Mouse (Mus musculus): Measurements from ENCODE around the gene Ppp2r1b.

The Ppp2r1b gene

GRCm38 (mm10) chr9:50911861-50912515, 66.9 kb downstream of the Ppp2r1b start:
- no peak for DNase-seq (ENCODE audit: low read depth, low spot score)

- DNase-seq (ENCODE audit: low read depth, low spot score) = no peak
Observed at GRCm38 (mm10) chr9:50918131-50918530, 73.0 kb downstream of the Ppp2r1b start.

- no peak for DNase-seq (ENCODE audit: low read depth, low spot score)
Observed at GRCm38 (mm10) chr9:50919554-50919953, 74.5 kb downstream of the Ppp2r1b start.

GRCm38 (mm10) chr9:50920933-50921895, 76.1 kb downstream of the Ppp2r1b start:
- DNase-seq (ENCODE audit: low read depth, low spot score) = no peak

GRCm38 (mm10) chr9:50922363-50923153, 77.5 kb downstream of the Ppp2r1b start:
- no peak for DNase-seq (ENCODE audit: low read depth, low spot score)

- no peak for DNase-seq (ENCODE audit: low read depth, low spot score)
Observed at GRCm38 (mm10) chr9:50924454-50924853, 79.4 kb downstream of the Ppp2r1b start.

- DNase-seq (ENCODE audit: low read depth, low spot score) = no peak
Observed at GRCm38 (mm10) chr9:50925801-50926200, 80.7 kb downstream of the Ppp2r1b start.

- DNase-seq (ENCODE audit: low read depth, low spot score) = no peak
Observed at GRCm38 (mm10) chr9:50929986-50930385, 84.9 kb downstream of the Ppp2r1b start.

GRCm38 (mm10) chr9:50941804-50942401, 96.8 kb downstream of the Ppp2r1b start:
- DNase-seq (ENCODE audit: low read depth, low spot score) = no peak

- DNase-seq (ENCODE audit: low read depth, low spot score) = no peak
Observed at GRCm38 (mm10) chr9:50942711-50943110, 97.6 kb downstream of the Ppp2r1b start.

All from retina, adult 2 months (tissue).